9 mouse cellular contexts compared by ENCODE assay signal in genomic region chr8:46499376-46500061, GRCm38 (mm10). TPM values are rescaled to one million over a fixed set of nuclear protein-coding genes. Genes with fewer than 3 reads are reported as not detected.
A peak's percentile ranks its signal among the peaks of the same experiment; 100 is the strongest.
DNase-seq lines count a peak whose midpoint lies in the region; ATAC-seq and TF ChIP-seq lines count a peak whose summit lies in the region.
"Had no signal": no experiment of that assay in that cellular context is flagged by ENCODE, and none has a peak within 500 bp of the region (broad histone marks: within the 10 kb centered on the region; RNA-seq: fewer than 3 reads in every experiment).

No protein-coding gene starts in this region.

- peak; percentile 12; the same call in 1 of the 2 replicates for ATAC-seq in megakaryocyte progenitor cell, adult 5-6 weeks (replicated peaks; ENCODE audit: poor library complexity)

- no peak for TF ChIP-seq POLR2A in brain, embryonic 14.5 days (IDR thresholded peaks at IDR 0.05; ENCODE audit: borderline replicate concordance, extremely low read depth, insufficient read depth, insufficient read length, poor library complexity, severe bottlenecking)
- TF ChIP-seq POLR2A in lung, adult 2 months (IDR thresholded peaks at IDR 0.05; ENCODE audit: borderline replicate concordance, extremely low read depth, low read depth, low read length): no peak

- TF ChIP-seq CTCF in gastrocnemius, adult 2 months (IDR thresholded peaks at IDR 0.05): no peak
- no peak for TF ChIP-seq CTCF in brain, embryonic 14.5 days (IDR thresholded peaks at IDR 0.05; ENCODE audit: borderline replicate concordance, extremely low read depth, insufficient read depth, insufficient read length)
- TF ChIP-seq CTCF in lung, adult 2 months (IDR thresholded peaks at IDR 0.05; ENCODE audit: insufficient read depth, low read length): no peak

- intact Hi-C loops in gastrocnemius, adult 2 months (cut with DNase I): no loop called here

- H3K4me1 ChIP-seq in lung, adult 2 months (ENCODE audit: control insufficient read depth, insufficient read depth, low read length): peaks cover 4% of the 10 kb centered on the region

- peak; percentile 66 for DNase-seq in gastrocnemius, adult 2 months
- DNase-seq in gastrocnemius, postnatal 4 days (ENCODE audit: low spot score in 2 of 2): no peak
- peak; percentile 43 for DNase-seq in brain, embryonic 14.5 days (ENCODE audit: low read depth)
- peak; percentile 93 for DNase-seq in kidney, adult 11 months
- no peak for DNase-seq in frontal cortex, postnatal 14 days (ENCODE audit: low spot score in 2 of 2)
- DNase-seq in spleen, adult 12 weeks (ENCODE audit: low spot score): no peak
- no peak for DNase-seq in lung, adult 2 months
- DNase-seq: adrenal gland, adult 8-10 months had no signal

- WGBS in lung, adult 2 months: 41% methylated on average over 19 of the region's 19 CpGs

- peak overlapping the region; percentile 86 for H3K27ac ChIP-seq in gastrocnemius, adult 2 months

- H3K4me3 ChIP-seq in gastrocnemius, adult 2 months: peak overlapping the region; percentile 28
- no peak overlapping the region for H3K4me3 ChIP-seq in lung, adult 2 months (replicated peaks; ENCODE audit: extremely low read depth, low read depth, low read length)

RNA-seq across cellular contexts. Expression of gene Acsl1, which starts 28.7 kb away (rescaled TPM):
- 100 to 1,000 TPM; 224 to 367 TPM for total RNA-seq in gastrocnemius, adult 2 months (2021)
- 100 to 1,000 TPM; 222 to 253 TPM for total RNA-seq in gastrocnemius, postnatal 4 days (2021)
- polyA plus RNA-seq in brain, embryonic 14.5 days (2012; rRNA removed): 9.8 and 17.7 TPM in 2 replicates
- total RNA-seq in megakaryocyte progenitor cell, adult 5-6 weeks (2015): 55.3 and 61.5 TPM in 2 replicates
- total RNA-seq in megakaryocyte progenitor cell, adult 5-6 weeks (2017): 72.5 and 89.7 TPM in 2 replicates
- polyA plus RNA-seq in lung, adult 2 months (2012; rRNA removed): 31.1 and 39.1 TPM in 2 replicates

RNA-seq across cellular contexts. Expression of gene Cenpu, which starts 52.3 kb away (rescaled TPM):
- total RNA-seq in gastrocnemius, adult 2 months (2021): under 1 TPM in 1 of 2 experiments, not detected in 1; 0.31 TPM
- 1 to 10 TPM; 4.4 to 4.8 TPM for total RNA-seq in gastrocnemius, postnatal 4 days (2021)
- polyA plus RNA-seq in brain, embryonic 14.5 days (2012; rRNA removed): 4.0 and 7.1 TPM in 2 replicates
- total RNA-seq in megakaryocyte progenitor cell, adult 5-6 weeks (2015): 34.9 and 42.0 TPM in 2 replicates
- total RNA-seq in megakaryocyte progenitor cell, adult 5-6 weeks (2017): 71.4 and 104 TPM in 2 replicates
- 0.84 and 1.3 TPM in 2 replicates for polyA plus RNA-seq in lung, adult 2 months (2012; rRNA removed)

Comparison
In these comparisons a context has a peak if more than half of its experiments do, and no peak if none do; other contexts are left out.
1. DNase-seq: peak in gastrocnemius, adult 2 months (single experiment), brain, embryonic 14.5 days (single experiment) and kidney, adult 11 months (single experiment); none in gastrocnemius, postnatal 4 days (0 of 2), frontal cortex, postnatal 14 days (0 of 2), spleen, adult 12 weeks (single experiment) and lung, adult 2 months (single experiment).
2. RNA of gene Cenpu, which starts 52.3 kb away (total RNA-seq): 34.9 to 104 TPM in megakaryocyte progenitor cell, adult 5-6 weeks; 4.4 to 4.8 TPM in gastrocnemius, postnatal 4 days and 0.31 TPM in gastrocnemius, adult 2 months; every median in the first group is over 4 times any median in the second.